Mouse (Mus musculus): ENCODE measurements around the gene Myo10. TPM values are rescaled to one million over a fixed set of nuclear protein-coding genes. Genes with fewer than 3 reads are reported as not detected.
A peak's percentile ranks its signal among the peaks of the same experiment; 100 is the strongest.
"Not testable (repeated sequence)": the region's sequence is repeated elsewhere in the genome, so short reads cannot be mapped to it uniquely, and the experiment has no call there.

Gene Myo10
- polyA plus RNA-seq, 1 experiment: 45.4 TPM

DNA sequence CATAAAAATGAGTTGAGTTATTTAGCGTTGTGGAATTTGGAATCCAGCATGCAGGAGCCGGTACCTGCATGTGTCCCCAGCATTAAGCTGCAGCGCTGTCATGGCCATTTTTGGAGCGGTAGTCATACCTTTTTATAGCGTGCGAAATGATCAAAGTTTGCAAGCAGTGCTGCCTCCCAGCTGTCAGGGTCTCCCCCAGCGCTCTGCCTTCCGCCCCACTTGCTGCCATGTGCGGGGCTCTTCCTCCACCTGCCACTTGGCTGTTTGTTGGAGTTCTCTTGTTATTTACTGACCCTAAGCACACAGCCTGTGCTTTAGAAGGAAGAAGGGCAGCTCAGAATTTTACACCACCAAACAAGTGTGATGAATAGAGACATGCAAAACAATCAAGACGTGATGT is 88.6 kb downstream of the Myo10 start:
- no peak overlapping the region for H3K4me3 ChIP-seq (ENCODE audit: insufficient read depth, low read depth, low read length)
- 81% methylated on average over 10 of the region's 10 CpGs for WGBS
- TF ChIP-seq POLR2A (IDR thresholded peaks at IDR 0.05; ENCODE audit: low read depth, low read length): no peak
- no peak for TF ChIP-seq CTCF (conservative IDR thresholded peaks at IDR 0.05; ENCODE audit: insufficient read depth, insufficient read length, low read depth, low read length)
- no peak for DNase-seq
- no peak overlapping the region for H3K27ac ChIP-seq (ENCODE audit: insufficient read depth, low read depth, low read length)
- no peaks in the 10 kb centered on the region for H3K27me3 ChIP-seq (replicated peaks; ENCODE audit: control insufficient read depth, insufficient read depth, low read length)
- no peaks in the 10 kb centered on the region for H3K36me3 ChIP-seq (ENCODE audit: control insufficient read depth, insufficient read depth, low read length)
- peaks cover 29% of the 10 kb centered on the region for H3K4me1 ChIP-seq (ENCODE audit: control insufficient read depth, insufficient read depth, low read length)

DNA sequence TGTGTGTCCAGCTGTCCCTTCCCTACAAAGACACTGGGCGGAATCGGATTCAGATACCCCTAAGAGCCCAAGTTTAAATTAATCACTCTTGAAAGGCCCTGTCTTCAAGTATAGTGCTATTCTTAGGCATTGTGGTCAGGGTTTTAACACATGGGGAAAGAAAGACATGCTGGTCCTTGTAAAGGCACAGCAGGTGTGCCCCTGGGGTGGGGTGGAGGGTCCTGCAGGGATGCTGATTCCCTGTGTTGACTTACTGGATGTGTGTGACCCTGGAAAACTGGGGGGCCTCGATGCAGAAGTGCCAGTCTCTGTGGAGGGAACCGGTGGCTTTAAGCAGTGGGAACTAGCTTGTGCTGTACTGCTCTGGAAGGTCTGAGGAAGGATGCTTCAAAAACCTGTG is 90.6 kb downstream of the Myo10 start:
- peaks cover 29% of the 10 kb centered on the region for H3K4me1 ChIP-seq (ENCODE audit: control insufficient read depth, insufficient read depth, low read length)
- 74% methylated on average over 4 of the region's 4 CpGs for WGBS
- H3K27ac ChIP-seq (ENCODE audit: insufficient read depth, low read depth, low read length): peak overlapping the region; percentile 52
- H3K36me3 ChIP-seq (ENCODE audit: control insufficient read depth, insufficient read depth, low read length): no peaks in the 10 kb centered on the region
- no peak overlapping the region for H3K4me3 ChIP-seq (ENCODE audit: insufficient read depth, low read depth, low read length)
- no peak for DNase-seq
- no peaks in the 10 kb centered on the region for H3K27me3 ChIP-seq (replicated peaks; ENCODE audit: control insufficient read depth, insufficient read depth, low read length)
- no peak for TF ChIP-seq CTCF (conservative IDR thresholded peaks at IDR 0.05; ENCODE audit: insufficient read depth, insufficient read length, low read depth, low read length)

DNA sequence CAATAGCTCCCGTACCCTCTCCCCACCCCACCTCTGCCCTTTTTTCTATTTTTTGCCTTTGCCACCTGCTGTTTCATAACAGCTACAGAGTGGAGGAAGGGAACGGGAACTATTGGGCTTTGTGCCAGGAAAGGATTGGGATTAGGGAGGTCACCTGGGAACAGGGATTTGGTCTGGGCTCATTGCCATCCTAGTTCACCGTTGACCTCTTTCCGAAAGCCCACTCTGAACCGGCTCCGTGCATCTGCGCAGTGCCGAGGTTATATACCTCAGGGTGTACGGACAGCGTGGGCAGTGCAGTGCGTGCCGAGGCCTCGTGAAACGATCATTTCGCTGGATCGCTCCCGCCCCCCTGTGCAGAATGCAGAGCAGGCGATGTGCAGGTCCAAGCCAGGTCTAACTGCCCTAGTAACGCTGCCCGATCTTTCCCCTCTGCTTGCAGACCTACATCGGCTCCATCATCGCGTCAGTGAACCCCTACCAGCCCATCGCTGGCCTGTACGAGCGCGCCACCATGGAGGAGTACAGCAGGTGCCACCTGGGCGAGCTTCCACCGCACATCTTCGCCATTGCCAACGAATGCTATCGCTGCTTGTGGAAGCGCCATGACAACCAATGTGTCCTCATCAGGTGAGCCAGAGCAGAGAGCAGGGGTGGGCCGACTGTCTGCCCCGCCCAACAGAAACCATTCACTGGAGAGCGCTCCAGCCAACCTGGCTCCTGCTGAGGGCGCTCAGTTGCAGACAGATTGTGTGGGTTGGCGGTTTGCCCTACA is 91.4 kb downstream of the Myo10 start:
- TF ChIP-seq POLR2A (IDR thresholded peaks at IDR 0.05; ENCODE audit: low read depth, low read length) (no peak), CTCF (conservative IDR thresholded peaks at IDR 0.05; ENCODE audit: insufficient read depth, insufficient read length, low read depth, low read length) (no peak)
- no peaks in the 10 kb centered on the region for H3K36me3 ChIP-seq (ENCODE audit: control insufficient read depth, insufficient read depth, low read length)
- H3K27me3 ChIP-seq (replicated peaks; ENCODE audit: control insufficient read depth, insufficient read depth, low read length): no peaks in the 10 kb centered on the region
- H3K4me3 ChIP-seq (ENCODE audit: insufficient read depth, low read depth, low read length): peak overlapping the region; percentile 30
- peak overlapping the region; percentile 52 for H3K27ac ChIP-seq (ENCODE audit: insufficient read depth, low read depth, low read length)
- WGBS: 42% methylated on average over 38 of the region's 38 CpGs
- DNase-seq: peak; percentile 93
- H3K4me1 ChIP-seq (ENCODE audit: control insufficient read depth, insufficient read depth, low read length): peaks cover 24% of the 10 kb centered on the region

- 47% methylated on average over 10 of the region's 10 CpGs for WGBS
- Histone ChIP-seq H3K27ac (ENCODE audit: insufficient read depth, low read depth, low read length) (peak overlapping the region; percentile 6), H3K4me3 (ENCODE audit: insufficient read depth, low read depth, low read length) (no peak overlapping the region), H3K27me3 (replicated peaks; ENCODE audit: control insufficient read depth, insufficient read depth, low read length) (no peaks in the 10 kb centered on the region), H3K36me3 (ENCODE audit: control insufficient read depth, insufficient read depth, low read length) (no peaks in the 10 kb centered on the region), H3K4me1 (ENCODE audit: control insufficient read depth, insufficient read depth, low read length) (peaks cover 24% of the 10 kb centered on the region)
- TF ChIP-seq CTCF (conservative IDR thresholded peaks at IDR 0.05; ENCODE audit: insufficient read depth, insufficient read length, low read depth, low read length) (no peak), POLR2A (IDR thresholded peaks at IDR 0.05; ENCODE audit: low read depth, low read length) (no peak)
- DNase-seq: peak; percentile 69
These were observed 93.1 kb downstream of the Myo10 start for GRCm38 (mm10) chr15:25715218-25715995.

DNA sequence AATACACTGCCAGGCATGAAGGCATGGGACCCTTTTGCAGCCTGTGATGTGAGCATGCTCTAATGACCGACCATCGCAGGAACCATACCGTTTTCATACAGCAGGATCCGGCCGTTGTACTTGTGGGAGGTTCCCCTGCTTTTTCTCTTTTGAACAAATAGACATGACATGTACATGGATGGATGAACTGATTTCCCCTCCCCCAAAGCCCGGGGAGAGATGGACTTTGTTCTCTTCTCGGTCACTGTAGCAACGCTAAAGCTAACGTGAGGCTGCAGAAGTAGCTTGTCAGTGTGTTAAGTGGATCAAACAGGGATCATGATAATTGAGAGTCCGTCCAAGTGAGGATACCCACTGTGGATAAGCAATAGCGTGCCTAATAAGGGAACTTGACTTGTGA is 93.7 kb downstream of the Myo10 start:
- no peaks in the 10 kb centered on the region for H3K36me3 ChIP-seq (ENCODE audit: control insufficient read depth, insufficient read depth, low read length)
- peaks cover 24% of the 10 kb centered on the region for H3K4me1 ChIP-seq (ENCODE audit: control insufficient read depth, insufficient read depth, low read length)
- DNase-seq: peak; percentile 83
- H3K4me3 ChIP-seq (ENCODE audit: insufficient read depth, low read depth, low read length): no peak overlapping the region
- 59% methylated on average over 11 of the region's 11 CpGs for WGBS
- TF ChIP-seq POLR2A (IDR thresholded peaks at IDR 0.05; ENCODE audit: low read depth, low read length) (no peak), CTCF (conservative IDR thresholded peaks at IDR 0.05; ENCODE audit: insufficient read depth, insufficient read length, low read depth, low read length) (no peak)
- no peaks in the 10 kb centered on the region for H3K27me3 ChIP-seq (replicated peaks; ENCODE audit: control insufficient read depth, insufficient read depth, low read length)
- peak overlapping the region; percentile 6; the same call in 1 of the 2 replicates for H3K27ac ChIP-seq (ENCODE audit: insufficient read depth, low read depth, low read length)

- Histone ChIP-seq H3K4me3 (ENCODE audit: insufficient read depth, low read depth, low read length) (no peak overlapping the region), H3K27ac (ENCODE audit: insufficient read depth, low read depth, low read length) (no peak overlapping the region), H3K36me3 (ENCODE audit: control insufficient read depth, insufficient read depth, low read length) (no peaks in the 10 kb centered on the region), H3K4me1 (ENCODE audit: control insufficient read depth, insufficient read depth, low read length) (peaks cover 24% of the 10 kb centered on the region), H3K27me3 (replicated peaks; ENCODE audit: control insufficient read depth, insufficient read depth, low read length) (no peaks in the 10 kb centered on the region)
- TF ChIP-seq POLR2A (IDR thresholded peaks at IDR 0.05; ENCODE audit: low read depth, low read length) (no peak), CTCF (conservative IDR thresholded peaks at IDR 0.05; ENCODE audit: insufficient read depth, insufficient read length, low read depth, low read length) (peak; percentile 82)
- WGBS: 15% methylated on average over 3 of the region's 3 CpGs
- DNase-seq: peak; percentile 90
These were observed 94.7 kb downstream of the Myo10 start for GRCm38 (mm10) chr15:25717006-25717405.

GRCm38 (mm10) chr15:25718104-25718503 is 95.8 kb downstream of the Myo10 start:
- not testable (repeated sequence) for H3K4me3 ChIP-seq (ENCODE audit: insufficient read depth, low read depth, low read length); H3K36me3 ChIP-seq (ENCODE audit: control insufficient read depth, insufficient read depth, low read length); H3K27ac ChIP-seq (ENCODE audit: insufficient read depth, low read depth, low read length); H3K27me3 ChIP-seq (replicated peaks; ENCODE audit: control insufficient read depth, insufficient read depth, low read length); DNase-seq
- WGBS: 98% methylated on average over 3 of the region's 4 CpGs
- peaks cover 16% of the 10 kb centered on the region for H3K4me1 ChIP-seq (ENCODE audit: control insufficient read depth, insufficient read depth, low read length)

Measured in kidney, adult 2 months (tissue).